12 mouse cellular contexts compared by ENCODE assay signal in the genomic region with DNA sequence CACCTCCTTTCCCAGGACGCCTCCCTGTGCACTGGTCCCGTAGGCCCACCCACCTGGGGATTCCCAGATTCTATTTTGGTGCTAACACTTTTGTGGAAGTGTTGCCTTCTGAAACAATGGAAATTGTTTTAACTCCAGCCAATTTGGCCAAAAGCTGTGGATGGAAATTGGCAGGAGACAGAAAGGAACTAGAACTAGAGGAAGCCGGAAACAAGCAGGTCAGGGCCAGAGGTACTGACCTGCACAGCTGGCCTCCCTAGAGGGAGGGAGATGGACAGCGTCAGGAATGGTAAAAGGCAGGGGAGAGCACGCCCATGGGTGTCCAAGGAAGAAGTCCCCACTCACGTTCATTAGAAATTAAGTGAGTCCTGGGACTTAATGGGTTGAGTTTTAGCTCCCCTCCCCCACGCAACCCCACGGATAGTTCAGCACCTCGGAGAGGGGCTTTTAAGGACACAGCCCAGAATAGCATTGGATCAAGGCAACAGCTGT. TPM values are rescaled to one million over a fixed set of nuclear protein-coding genes. Genes with fewer than 3 reads are reported as not detected.
DNase-seq lines count a peak whose midpoint lies in the region; ATAC-seq and TF ChIP-seq lines count a peak whose summit lies in the region.
"Had no signal": no experiment of that assay in that cellular context is flagged by ENCODE, and none has a peak within 500 bp of the region (broad histone marks: within the 10 kb centered on the region; RNA-seq: fewer than 3 reads in every experiment).

No protein-coding gene starts in this region.

- H3K79me2 ChIP-seq in myocyte (ENCODE audit: control insufficient read depth, insufficient read depth): no peaks in the 10 kb centered on the region

- H3K36me3 ChIP-seq in heart, embryonic 12.5 days: no peaks in the 10 kb centered on the region
- no peaks in the 10 kb centered on the region for H3K36me3 ChIP-seq in myocyte (ENCODE audit: control insufficient read depth, insufficient read depth)
- no peaks in the 10 kb centered on the region for H3K36me3 ChIP-seq in thymus, adult 2 months (ENCODE audit: control insufficient read depth, insufficient read depth, low read length)
- H3K36me3 ChIP-seq: embryonic facial prominence, embryonic 12.5 days had no signal

- H3K4me1 ChIP-seq in heart, embryonic 12.5 days (replicated peaks): peaks cover 20% of the 10 kb centered on the region
- H3K4me1 ChIP-seq in thymus, adult 2 months (replicated peaks; ENCODE audit: control insufficient read depth, insufficient read depth, low read length): no peaks in the 10 kb centered on the region

- peak; percentile 97 for DNase-seq in heart, adult 11 months
- peak; percentile 18 to 20 for DNase-seq in right cerebral cortex, postnatal 10 days (ENCODE audit: low spot score in 2 of 2)
- DNase-seq in right cerebral cortex, postnatal 25 days: no peak
- peak; percentile 57 to 66 for DNase-seq in heart, postnatal 10 days
- no peak for DNase-seq in thymus, adult 2 months
- DNase-seq: lung, postnatal 10 days had no signal

- H3K9ac ChIP-seq in heart, embryonic 12.5 days: no peak overlapping the region
- H3K9ac ChIP-seq: embryonic facial prominence, embryonic 12.5 days had no signal

- no peak overlapping the region for H3ac ChIP-seq in myocyte (ENCODE audit: control insufficient read depth, insufficient read length)

- H3K27ac ChIP-seq in heart, embryonic 12.5 days (ENCODE audit: poor library complexity, severe bottlenecking): no peak overlapping the region
- no peak overlapping the region for H3K27ac ChIP-seq in thymus, adult 2 months (ENCODE audit: control insufficient read depth, insufficient read depth, low read length)
- H3K27ac ChIP-seq: embryonic facial prominence, embryonic 12.5 days had no signal

- H3K9me3 ChIP-seq in heart, embryonic 12.5 days (replicated peaks): no peaks in the 10 kb centered on the region
- H3K9me3 ChIP-seq: embryonic facial prominence, embryonic 12.5 days had no signal

- no peak for TF ChIP-seq POLR2A in myocyte (IDR thresholded peaks at IDR 0.05; ENCODE audit: insufficient read length, low read depth)
- no peak for TF ChIP-seq POLR2A in thymus, adult 2 months (IDR thresholded peaks at IDR 0.05; ENCODE audit: control insufficient read depth, extremely low read depth, insufficient read depth, low read length, poor library complexity)

- no peak overlapping the region for H3K4me2 ChIP-seq in heart, embryonic 12.5 days
- no peak overlapping the region for H3K4me2 ChIP-seq in myocyte (ENCODE audit: low read depth)
- H3K4me2 ChIP-seq: embryonic facial prominence, embryonic 12.5 days had no signal

- TF ChIP-seq CTCF in thymus, adult 2 months (IDR thresholded peaks at IDR 0.05; ENCODE audit: borderline replicate concordance, control insufficient read depth, extremely low read depth, insufficient read depth, low read length, poor library complexity): no peak

- 43% methylated on average over 9 of the region's 9 CpGs for WGBS in heart, embryonic 12.5 days
- WGBS in thymus, adult 2 months: 74% methylated on average over 9 of the region's 9 CpGs

- no peak overlapping the region for H3K4me3 ChIP-seq in heart, embryonic 12.5 days
- H3K4me3 ChIP-seq in myocyte: no peak overlapping the region
- H3K4me3 ChIP-seq in thymus, adult 2 months (ENCODE audit: control insufficient read depth, insufficient read depth, low read length): no peak overlapping the region
- H3K4me3 ChIP-seq: embryonic facial prominence, embryonic 12.5 days had no signal

- intact Hi-C loops in heart, postnatal 10 days (cut with DNase I): loop anchor here (1.0 kb wide), 1 partner anchor 23 kb away; no protein-coding TSS in a partner anchor

- ATAC-seq in heart, embryonic 12.5 days (ENCODE audit: insufficient number of reproducible peaks, low FRiP score): no peak
- ATAC-seq in megakaryocyte, adult 5-6 weeks (ENCODE audit: poor library complexity, severe bottlenecking): no peak

- H3K27me3 ChIP-seq in heart, embryonic 12.5 days (replicated peaks): peaks cover 16% of the 10 kb centered on the region; the same call in 1 of the 2 replicates
- peaks cover 6% of the 10 kb centered on the region for H3K27me3 ChIP-seq in myocyte (ENCODE audit: control insufficient read depth, insufficient read depth, insufficient read length)
- peaks cover 3% of the 10 kb centered on the region; the same call in 1 of the 2 replicates for H3K27me3 ChIP-seq in thymus, adult 2 months (ENCODE audit: control insufficient read depth, insufficient read depth, low read length)

TF ChIP-seq in myocyte, 11 proteins besides CTCF, POLR2A, EP300 and RAD21:
- no peak for TF ChIP-seq MYOG (IDR thresholded peaks at IDR 0.05; ENCODE audit: control insufficient read depth in 1 of 3, insufficient read depth in 1 of 3, insufficient read length in 2 of 3, low read depth in 2 of 3)
- peak; percentile 44 for TF ChIP-seq REST (IDR thresholded peaks at IDR 0.05; ENCODE audit: insufficient read depth, insufficient read length)

RNA-seq across cellular contexts. Expression of gene Prnd, which starts 7.1 kb away (rescaled TPM):
- polyA plus RNA-seq in heart, embryonic 12.5 days (2016; fragmentation: Nextera tagmentation; extraction: Ambion mirVana): 5.4 and 6.2 TPM in 2 replicates
- 10 to 100 TPM; 16.1 to 26.7 TPM for total RNA-seq in heart, postnatal 10 days (2021)
- not detected for polyA plus RNA-seq in myocyte (2012; fragmentation: generic; extraction: Trizol)
- 1.7 and 1.8 TPM in 2 replicates for polyA plus RNA-seq in thymus, adult 2 months (2012; rRNA removed)
- not detected in 2 replicates for total RNA-seq in megakaryocyte, adult 5-6 weeks (2015)
- not detected in 2 replicates for total RNA-seq in megakaryocyte, adult 5-6 weeks (2017)
- total RNA-seq: layer of hippocampus, adult 18-20 months had no signal

RNA-seq across cellular contexts. Expression of gene Prn, which starts 48.0 kb away (rescaled TPM):
- 0.24 TPM in 1 of 2 replicates, not detected in the other for polyA plus RNA-seq in heart, embryonic 12.5 days (2016; fragmentation: Nextera tagmentation; extraction: Ambion mirVana)
- 1 to 10 TPM; 1.4 to 6.6 TPM for total RNA-seq in heart, postnatal 10 days (2021)
- 0.10 TPM for polyA plus RNA-seq in myocyte (2012; fragmentation: generic; extraction: Trizol)
- not detected in 2 replicates for polyA plus RNA-seq in thymus, adult 2 months (2012; rRNA removed)
- total RNA-seq in megakaryocyte, adult 5-6 weeks (2015): not detected in 2 replicates
- not detected in 2 replicates for total RNA-seq in megakaryocyte, adult 5-6 weeks (2017)
- total RNA-seq: layer of hippocampus, adult 18-20 months had no signal
- polyA plus RNA-seq: embryonic facial prominence, embryonic 12.5 days; heart, embryonic 16.5 days had no signal

RNA-seq across cellular contexts. Expression of gene Prnp, which starts 48.0 kb away (rescaled TPM):
- 83.6 and 89.1 TPM in 2 replicates for polyA plus RNA-seq in heart, embryonic 12.5 days (2016; fragmentation: Nextera tagmentation; extraction: Ambion mirVana)
- total RNA-seq in heart, postnatal 10 days (2021): 100 to 1,000 TPM in 1 of 2 experiments, 10 to 100 TPM in 1; 83.6 to 102 TPM
- polyA plus RNA-seq in myocyte (2012; fragmentation: generic; extraction: Trizol): 133 TPM
- 39.9 and 43.8 TPM in 2 replicates for polyA plus RNA-seq in thymus, adult 2 months (2012; rRNA removed)
- 0.80 and 1.6 TPM in 2 replicates for total RNA-seq in megakaryocyte, adult 5-6 weeks (2015)
- total RNA-seq in megakaryocyte, adult 5-6 weeks (2017): 1.7 and 2.0 TPM in 2 replicates

Comparison
In these comparisons a context has a peak if more than half of its experiments do, and no peak if none do; other contexts are left out.
1. DNase-seq: peak in heart, adult 11 months (single experiment), right cerebral cortex, postnatal 10 days (2 of 2) and heart, postnatal 10 days (2 of 2); none in right cerebral cortex, postnatal 25 days (single experiment) and thymus, adult 2 months (single experiment).